In genomic region chr7:98842997-98843396, GRCm38 (mm10) we compare ENCODE assay signal across 13 mouse cellular contexts. TPM values are rescaled to one million over a fixed set of nuclear protein-coding genes. Genes with fewer than 3 reads are reported as not detected.
"Had no signal": no experiment of that assay in that cellular context is flagged by ENCODE, and none has a peak within 500 bp of the region (broad histone marks: within the 10 kb centered on the region; RNA-seq: fewer than 3 reads in every experiment).

No protein-coding gene starts in this region.

- H3K9ac ChIP-seq: limb, embryonic 15.5 days; liver, embryonic 12.5 days; lung, embryonic 15.5 days; midbrain, embryonic 12.5 days; stomach, embryonic 15.5 days had no signal

- H3K27ac ChIP-seq: left cerebral cortex, adult 2 months; limb, embryonic 15.5 days; liver, embryonic 12.5 days; lung, embryonic 15.5 days; midbrain, embryonic 12.5 days; neural tube, embryonic 13.5 days; stomach, embryonic 15.5 days had no signal

- H3K36me3 ChIP-seq: liver, embryonic 12.5 days; midbrain, embryonic 12.5 days; neural tube, embryonic 13.5 days; stomach, embryonic 15.5 days had no signal

- H3K4me3 ChIP-seq: left cerebral cortex, adult 2 months; limb, embryonic 15.5 days; liver, embryonic 12.5 days; lung, embryonic 15.5 days; midbrain, embryonic 12.5 days; neural tube, embryonic 13.5 days; stomach, embryonic 15.5 days had no signal

- ATAC-seq: liver, embryonic 12.5 days; midbrain, embryonic 16.5 days had no signal

- H3K4me2 ChIP-seq: limb, embryonic 15.5 days; liver, embryonic 12.5 days; lung, embryonic 15.5 days; midbrain, embryonic 12.5 days; neural tube, embryonic 13.5 days; stomach, embryonic 15.5 days had no signal

- H3K9me3 ChIP-seq: limb, embryonic 15.5 days; liver, embryonic 12.5 days; lung, embryonic 15.5 days; midbrain, embryonic 12.5 days; neural tube, embryonic 13.5 days; stomach, embryonic 15.5 days had no signal

- DNase-seq: kidney, adult 18-20 months; kidney, postnatal 25 days; right cerebral cortex, postnatal 14 days; thymus, postnatal 4 days had no signal

RNA-seq across cellular contexts. Expression of gene Wnt11, which starts 8.1 kb away (rescaled TPM):
- total RNA-seq: megakaryocyte-erythroid progenitor cell, adult 5-6 weeks had no signal
